Mouse (Mus musculus): Measurements from ENCODE around the gene Sycn.

Sycn gene

GRCm38 (mm10) chr7:28586663-28587411 is 46.2 kb downstream of the Sycn start:
- DNase-seq: no peak

GRCm38 (mm10) chr7:28587644-28588043 is 47.0 kb downstream of the Sycn start:
- no peak for DNase-seq
